Mouse (Mus musculus) heart, postnatal 36 days (tissue): ENCODE data around the gene Zbtb33. TPM values are rescaled to one million over a fixed set of nuclear protein-coding genes. Genes with fewer than 3 reads are reported as not detected.

Source experiments
- microRNA-seq, 2 experiments: library from miRNA; unstranded; fragments of <30 nt; microRNA quantifications; one replicate each; pipeline ENCODE4 v1.2.0; 2021; ENCODE audit warnings: borderline number of aligned reads in 2 of 2
- total RNA-seq, 2 experiments: library from RNA; stranded (reverse); gene quantifications; 2 replicates each; pipeline ENCODE4 v1.2.3; 2021

The Zbtb33 gene
- total RNA-seq, 2 experiments from 2014 or later: 10.1 to 12.8 TPM

Small RNAs within 50 kb of the gene (microRNA-seq; reads per million reads assigned to microRNA genes)
- 0 reads per million in 2 experiments for gene Mir3110

Other genes with a start within 250 kb of the Zbtb33 start
- not detected for gene Btg1-ps1, start 171.0 kb upstream of the Zbtb33 start, total RNA-seq
- gene Btg1-ps2, start 146.7 kb upstream of the Zbtb33 start, total RNA-seq: not detected
- not detected for gene Rhox10, start 123.3 kb upstream of the Zbtb33 start, total RNA-seq
- not detected for gene Rhox11, start 104.7 kb upstream of the Zbtb33 start, total RNA-seq
- gene Rhox12, start 78.9 kb upstream of the Zbtb33 start, total RNA-seq: not detected
- gene Rhox13, start 68.6 kb upstream of the Zbtb33 start, total RNA-seq: not detected
- gene Tmem255a, start 62.6 kb downstream of the Zbtb33 start, total RNA-seq: 1 to 10 TPM in 1 of 2 experiments, under 1 TPM in 1; 0.79 to 1.2 TPM
- not detected for gene Atp1b4, start 126.4 kb downstream of the Zbtb33 start, total RNA-seq